Mouse (Mus musculus): ENCODE measurements around the gene Pvrig. TPM values are rescaled to one million over a fixed set of nuclear protein-coding genes. Genes with fewer than 3 reads are reported as not detected.

Gene Pvrig
- total RNA-seq (2012; rRNA removed): 0.21 TPM in 1 of 2 replicates, not detected in the other
- 0.23 and 0.87 TPM in 2 replicates for total RNA-seq (2014; rRNA removed)
- 0.45 and 0.50 TPM in 2 replicates for polyA plus RNA-seq (2012; ENCODE audit: insufficient read length, low read depth)

- H3K4me1 ChIP-seq (ENCODE audit: control insufficient read depth in 1 of 2, insufficient read depth in 2 of 2): no peaks in the 10 kb centered on the region
- H3K27me3 ChIP-seq (replicated peaks): no peaks in the 10 kb centered on the region
- H3K9me3 ChIP-seq (replicated peaks; ENCODE audit: low read length): no peaks in the 10 kb centered on the region
- dilution Hi-C loops (cut with MboI; ENCODE audit: extremely low pct_ligation_motif_present, extremely low pct_unique_long_range_greater_than_20kb, low sequenced_read_pairs): no loop called here
- no peak for DNase-seq (ENCODE audit: extremely low read depth)
- no peak for TF ChIP-seq JUN (IDR thresholded peaks at IDR 0.05; ENCODE audit: insufficient read depth, low read depth, low read length)
- no peak within 1 kb of the TSS for H3K9ac ChIP-seq (ENCODE audit: insufficient read depth, low read depth)
- no peak within 1 kb of the TSS for H3K4me2 ChIP-seq (ENCODE audit: insufficient read depth, low read depth, poor library complexity, severe bottlenecking)
- no peak within 1 kb of the TSS for H3K27ac ChIP-seq (ENCODE audit: insufficient read depth, low read depth)
- peaks cover 0 to 18% of the 10 kb centered on the region in 2 experiments for H3K36me3 ChIP-seq (replicated peaks in 1 of 2; ENCODE audit: control insufficient read depth in 1 of 2, insufficient read depth in 1 of 2, low read length in 1 of 2)
- no peak within 1 kb of the TSS for H3K4me3 ChIP-seq (replicated peaks in 1 of 3; ENCODE audit: low read depth in 2 of 3, low read length in 2 of 3, poor library complexity in 1 of 3)
- no peaks in the 10 kb centered on the region for H3K79me2 ChIP-seq (replicated peaks; ENCODE audit: control insufficient read depth, extremely low read depth, insufficient read depth, poor library complexity, severe bottlenecking)
- in situ Hi-C loops (cut with MboI; ENCODE audit: low pct_ligation_motif_present, low pct_unique_long_range_greater_than_20kb, low sequenced_read_pairs): no loop called here
Observed at GRCm38 (mm10) chr5:138341661-138342060, at the start of gene Pvrig. TSS of gene Pvrig (plus strand) at chr5:138341961.

- dilution Hi-C loops (cut with MboI; ENCODE audit: extremely low pct_ligation_motif_present, extremely low pct_unique_long_range_greater_than_20kb, low sequenced_read_pairs): no loop called here
- Histone ChIP-seq H3K4me1 (ENCODE audit: control insufficient read depth in 1 of 2, insufficient read depth in 2 of 2) (no peaks in the 10 kb centered on the region), H3K27me3 (replicated peaks) (peaks cover 23% of the 10 kb centered on the region), H3K4me2 (ENCODE audit: insufficient read depth, low read depth, poor library complexity, severe bottlenecking) (no peak overlapping the region), H3K4me3 (replicated peaks in 1 of 3; ENCODE audit: low read depth in 2 of 3, low read length in 2 of 3, poor library complexity in 1 of 3) (no peak overlapping the region), H3K9me3 (replicated peaks; ENCODE audit: low read length) (no peaks in the 10 kb centered on the region), H3K9ac (ENCODE audit: insufficient read depth, low read depth) (no peak overlapping the region), H3K36me3 (replicated peaks in 1 of 2; ENCODE audit: control insufficient read depth in 1 of 2, insufficient read depth in 1 of 2, low read length in 1 of 2) (no peaks in the 10 kb centered on the region), H3K27ac (ENCODE audit: insufficient read depth, low read depth) (no peak overlapping the region), H3K79me2 (replicated peaks; ENCODE audit: control insufficient read depth, extremely low read depth, insufficient read depth, poor library complexity, severe bottlenecking) (no peaks in the 10 kb centered on the region)
- no peak for DNase-seq (ENCODE audit: extremely low read depth)
- in situ Hi-C loops (cut with MboI; ENCODE audit: low pct_ligation_motif_present, low pct_unique_long_range_greater_than_20kb, low sequenced_read_pairs): no loop called here
- TF ChIP-seq MYC (IDR thresholded peaks at IDR 0.05; ENCODE audit: low read depth, low read length): no peak
- TF ChIP-seq BHLHE40 (IDR thresholded peaks at IDR 0.05; ENCODE audit: low read depth, low read length): no peak
- no peak for TF ChIP-seq PAX5 (IDR thresholded peaks at IDR 0.05; ENCODE audit: low read length)
- TF ChIP-seq TCF12 (IDR thresholded peaks at IDR 0.05; ENCODE audit: low read depth, low read length): no peak
- TF ChIP-seq RAD21 (IDR thresholded peaks at IDR 0.05; ENCODE audit: low read depth, low read length): no peak
- no peak for TF ChIP-seq JUND (conservative IDR thresholded peaks at IDR 0.05; ENCODE audit: low read depth, low read length)
- no peak for TF ChIP-seq IRF4 (IDR thresholded peaks at IDR 0.05; ENCODE audit: low read depth, low read length)
- no peak for TF ChIP-seq JUN (IDR thresholded peaks at IDR 0.05; ENCODE audit: insufficient read depth, low read depth, low read length)
- TF ChIP-seq CHD2 (IDR thresholded peaks at IDR 0.05; ENCODE audit: low read length): no peak
- TF ChIP-seq HCFC1 (IDR thresholded peaks at IDR 0.05; ENCODE audit: low read depth, low read length): no peak
- TF ChIP-seq MEF2A (IDR thresholded peaks at IDR 0.05; ENCODE audit: borderline replicate concordance, low read depth, low read length): no peak
- no peak for TF ChIP-seq MAX (IDR thresholded peaks at IDR 0.05; ENCODE audit: low read length)
- TF ChIP-seq NRF1 (IDR thresholded peaks at IDR 0.05; ENCODE audit: low read depth, low read length): no peak
- no peak for TF ChIP-seq ELF1 (IDR thresholded peaks at IDR 0.05; ENCODE audit: low read depth, low read length)
- no peak for TF ChIP-seq GABPA (IDR thresholded peaks at IDR 0.05; ENCODE audit: insufficient replicate concordance, low read depth, low read length)
- no peak for TF ChIP-seq KAT2A (IDR thresholded peaks at IDR 0.05; ENCODE audit: insufficient replicate concordance, low read length)
- TF ChIP-seq SIN3A (IDR thresholded peaks at IDR 0.05; ENCODE audit: low read length): no peak
Observed at GRCm38 (mm10) chr5:138294158-138294557, 47.6 kb upstream of the Pvrig start.

All from CH12.LX (cell line).